Mouse (Mus musculus) lung, postnatal 0 days (tissue): ENCODE data around the gene Mmrn2.

Source experiments
- CTCF ChIP-seq: IDR thresholded peaks from 2 replicates; pipeline ENCODE4 v1.5.1; 2016; ENCODE audit warnings: antibody characterized with exemption, mild to moderate bottlenecking
- EP300 ChIP-seq: IDR thresholded peaks from 2 replicates; pipeline ENCODE4 v1.6.1; 2016; ENCODE audit warnings: antibody characterized with exemption, mild to moderate bottlenecking, control low read depth

GRCm38 (mm10) chr14:34393295-34393694 lies 18.0 kb downstream of the Mmrn2 start:
- TF ChIP-seq EP300 (no peak), CTCF (no peak)
